Mouse (Mus musculus): Measurements from ENCODE around the gene Donson. TPM values are rescaled to one million over a fixed set of nuclear protein-coding genes. Genes with fewer than 3 reads are reported as not detected.

Donson gene
- total and polyA plus RNA-seq, 2 experiments, result 2.3 to 2.9 TPM

- H3K4me3 ChIP-seq (ENCODE audit: insufficient read depth, low read depth, low read length), result no peak overlapping the region
- peaks cover 85% of the 10 kb centered on the region for H3K36me3 ChIP-seq (ENCODE audit: control insufficient read depth, insufficient read depth, low read length)
- no peak overlapping the region for H3K27ac ChIP-seq (replicated peaks; ENCODE audit: insufficient read depth, low read depth, low read length)
- H3K27me3 ChIP-seq (ENCODE audit: control insufficient read depth, insufficient read depth, low read length), result no peaks in the 10 kb centered on the region
- WGBS, result 86% methylated on average over 16 of the region's 16 CpGs
- no peak for DNase-seq (ENCODE audit: extremely low read depth, low read depth, low spot score)
- no peak overlapping the region for H3K9ac ChIP-seq (ENCODE audit: low read depth, low read length)
- TF ChIP-seq CTCF (IDR thresholded peaks at IDR 0.05; ENCODE audit: low read depth, low read length), result no peak
- TF ChIP-seq POLR2A (IDR thresholded peaks at IDR 0.05; ENCODE audit: extremely low read depth, insufficient read depth, low read length), result no peak
- peaks cover 32% of the 10 kb centered on the region for H3K79me2 ChIP-seq (ENCODE audit: control insufficient read depth, insufficient read depth, low read length)
- H3K4me1 ChIP-seq (ENCODE audit: control insufficient read depth, insufficient read depth, low read length), result no peaks in the 10 kb centered on the region; the same call in 1 of the 2 replicates
These were observed 26.2 kb downstream of the Donson start for GRCm38 (mm10) chr16:91662336-91662735.

- Histone ChIP-seq H3K27ac (replicated peaks; ENCODE audit: insufficient read depth, low read depth, low read length) (no peak overlapping the region), H3K27me3 (ENCODE audit: control insufficient read depth, insufficient read depth, low read length) (no peaks in the 10 kb centered on the region), H3K4me1 (ENCODE audit: control insufficient read depth, insufficient read depth, low read length) (no peaks in the 10 kb centered on the region; the same call in 1 of the 2 replicates), H3K4me3 (ENCODE audit: insufficient read depth, low read depth, low read length) (no peak overlapping the region), H3K9ac (ENCODE audit: low read depth, low read length) (no peak overlapping the region), H3K79me2 (ENCODE audit: control insufficient read depth, insufficient read depth, low read length) (peaks cover 38% of the 10 kb centered on the region), H3K36me3 (ENCODE audit: control insufficient read depth, insufficient read depth, low read length) (peaks cover 83% of the 10 kb centered on the region)
- TF ChIP-seq POLR2A (IDR thresholded peaks at IDR 0.05; ENCODE audit: extremely low read depth, insufficient read depth, low read length) (no peak), CTCF (IDR thresholded peaks at IDR 0.05; ENCODE audit: low read depth, low read length) (no peak)
- 68% methylated on average over 1 of the region's 1 CpGs for WGBS
- no peak for DNase-seq (ENCODE audit: extremely low read depth, low read depth, low spot score)
These were observed 27.2 kb downstream of the Donson start for GRCm38 (mm10) chr16:91661397-91661796.

GRCm38 (mm10) chr16:91659798-91660197 lies 28.8 kb downstream of the Donson start:
- no peak for TF ChIP-seq POLR2A (IDR thresholded peaks at IDR 0.05; ENCODE audit: extremely low read depth, insufficient read depth, low read length)
- no peak for TF ChIP-seq CTCF (IDR thresholded peaks at IDR 0.05; ENCODE audit: low read depth, low read length)
- Histone ChIP-seq H3K27ac (replicated peaks; ENCODE audit: insufficient read depth, low read depth, low read length) (no peak overlapping the region), H3K9ac (ENCODE audit: low read depth, low read length) (no peak overlapping the region), H3K4me3 (ENCODE audit: insufficient read depth, low read depth, low read length) (no peak overlapping the region), H3K4me1 (ENCODE audit: control insufficient read depth, insufficient read depth, low read length) (no peaks in the 10 kb centered on the region; the same call in 1 of the 2 replicates), H3K27me3 (ENCODE audit: control insufficient read depth, insufficient read depth, low read length) (no peaks in the 10 kb centered on the region), H3K79me2 (ENCODE audit: control insufficient read depth, insufficient read depth, low read length) (peaks cover 51% of the 10 kb centered on the region), H3K36me3 (ENCODE audit: control insufficient read depth, insufficient read depth, low read length) (peaks cover 82% of the 10 kb centered on the region)
- DNase-seq (ENCODE audit: extremely low read depth, low read depth, low spot score), result no peak
- 97% methylated on average over 20 of the region's 20 CpGs for WGBS

GRCm38 (mm10) chr16:91658471-91658870 lies 30.1 kb downstream of the Donson start:
- no peak for DNase-seq (ENCODE audit: extremely low read depth, low read depth, low spot score)
- WGBS, result 93% methylated on average over 5 of the region's 5 CpGs
- peaks cover 80% of the 10 kb centered on the region for H3K36me3 ChIP-seq (ENCODE audit: control insufficient read depth, insufficient read depth, low read length)
- peaks cover 54% of the 10 kb centered on the region for H3K79me2 ChIP-seq (ENCODE audit: control insufficient read depth, insufficient read depth, low read length)
- H3K27me3 ChIP-seq (ENCODE audit: control insufficient read depth, insufficient read depth, low read length), result no peaks in the 10 kb centered on the region
- H3K27ac ChIP-seq (replicated peaks; ENCODE audit: insufficient read depth, low read depth, low read length), result no peak overlapping the region
- H3K9ac ChIP-seq (ENCODE audit: low read depth, low read length), result no peak overlapping the region
- H3K4me1 ChIP-seq (ENCODE audit: control insufficient read depth, insufficient read depth, low read length), result no peaks in the 10 kb centered on the region; the same call in 1 of the 2 replicates
- TF ChIP-seq POLR2A (IDR thresholded peaks at IDR 0.05; ENCODE audit: extremely low read depth, insufficient read depth, low read length), result no peak
- TF ChIP-seq CTCF (IDR thresholded peaks at IDR 0.05; ENCODE audit: low read depth, low read length), result no peak
- H3K4me3 ChIP-seq (ENCODE audit: insufficient read depth, low read depth, low read length), result no peak overlapping the region

- no peak overlapping the region for H3K27ac ChIP-seq (replicated peaks; ENCODE audit: insufficient read depth, low read depth, low read length)
- no peak overlapping the region for H3K4me3 ChIP-seq (ENCODE audit: insufficient read depth, low read depth, low read length)
- TF ChIP-seq POLR2A (IDR thresholded peaks at IDR 0.05; ENCODE audit: extremely low read depth, insufficient read depth, low read length) (no peak), CTCF (IDR thresholded peaks at IDR 0.05; ENCODE audit: low read depth, low read length) (no peak)
- H3K27me3 ChIP-seq (ENCODE audit: control insufficient read depth, insufficient read depth, low read length), result no peaks in the 10 kb centered on the region
- peaks cover 77% of the 10 kb centered on the region for H3K36me3 ChIP-seq (ENCODE audit: control insufficient read depth, insufficient read depth, low read length)
- H3K4me1 ChIP-seq (ENCODE audit: control insufficient read depth, insufficient read depth, low read length), result peaks cover 3% of the 10 kb centered on the region
- no peak overlapping the region for H3K9ac ChIP-seq (ENCODE audit: low read depth, low read length)
- no peak for DNase-seq (ENCODE audit: extremely low read depth, low read depth, low spot score)
- peaks cover 58% of the 10 kb centered on the region for H3K79me2 ChIP-seq (ENCODE audit: control insufficient read depth, insufficient read depth, low read length)
- 99% methylated on average over 17 of the region's 17 CpGs for WGBS
These were observed 31.3 kb downstream of the Donson start for GRCm38 (mm10) chr16:91657285-91657684.

GRCm38 (mm10) chr16:91655285-91655684 lies 33.3 kb downstream of the Donson start:
- H3K36me3 ChIP-seq (ENCODE audit: control insufficient read depth, insufficient read depth, low read length), result peaks cover 69% of the 10 kb centered on the region
- no peaks in the 10 kb centered on the region for H3K27me3 ChIP-seq (ENCODE audit: control insufficient read depth, insufficient read depth, low read length)
- H3K27ac ChIP-seq (replicated peaks; ENCODE audit: insufficient read depth, low read depth, low read length), result no peak overlapping the region
- H3K9ac ChIP-seq (ENCODE audit: low read depth, low read length), result no peak overlapping the region
- peaks cover 7% of the 10 kb centered on the region for H3K4me1 ChIP-seq (ENCODE audit: control insufficient read depth, insufficient read depth, low read length)
- no peak for DNase-seq (ENCODE audit: extremely low read depth, low read depth, low spot score)
- WGBS, result 98% methylated on average over 9 of the region's 9 CpGs
- H3K79me2 ChIP-seq (ENCODE audit: control insufficient read depth, insufficient read depth, low read length), result peaks cover 63% of the 10 kb centered on the region
- no peak for TF ChIP-seq CTCF (IDR thresholded peaks at IDR 0.05; ENCODE audit: low read depth, low read length)
- TF ChIP-seq POLR2A (IDR thresholded peaks at IDR 0.05; ENCODE audit: extremely low read depth, insufficient read depth, low read length), result no peak
- no peak overlapping the region for H3K4me3 ChIP-seq (ENCODE audit: insufficient read depth, low read depth, low read length)
